Mouse (Mus musculus) heart, embryonic 16.5 days (tissue): ENCODE data around the gene Mindy1. TPM values are rescaled to one million over a fixed set of nuclear protein-coding genes. Genes with fewer than 3 reads are reported as not detected.

ENCODE experiments used
- ATAC-seq: fragments of 200-750 bp; cut with Nextera tagmentation; replicated peaks from 2 replicates; pipeline ENCODE4 v1.8.0; 2017; ENCODE audit warnings: moderate number of reproducible peaks; ENCODE audit not compliant: insufficient read depth, low FRiP score; ENCODE audit errors: extremely low read depth
- H3K27ac ChIP-seq: fragments of 300-500 bp; sonication (generic); 2 replicates; pipeline ENCODE4 v1.5.1; 2014; ENCODE audit warnings: mild to moderate bottlenecking, low read length, control low read depth, moderate library complexity
- H3K27me3 ChIP-seq: fragments of 300-500 bp; sonication (generic); 2 replicates; pipeline ENCODE4 v1.6.1; 2014; ENCODE audit warnings: low read length, mixed read lengths; ENCODE audit not compliant: control insufficient read depth, insufficient read depth
- H3K36me3 ChIP-seq: fragments of 300-500 bp; sonication (generic); 2 replicates; pipeline ENCODE4 v1.6.1; 2014; ENCODE audit not compliant: control insufficient read depth, insufficient read depth
- H3K4me1 ChIP-seq: fragments of 300-500 bp; sonication (generic); 2 replicates; pipeline ENCODE4 v1.6.1; 2014; ENCODE audit warnings: low read length, mixed read lengths; ENCODE audit not compliant: control insufficient read depth, insufficient read depth
- H3K4me2 ChIP-seq: fragments of 300-500 bp; sonication (generic); 2 replicates; pipeline ENCODE4 v1.6.1; 2014; ENCODE audit warnings: low read depth, mild to moderate bottlenecking, control low read depth, low read length
- H3K4me3 ChIP-seq: fragments of 300-500 bp; sonication (generic); 2 replicates; pipeline ENCODE4 v1.5.1; 2014; ENCODE audit warnings: mild to moderate bottlenecking, control low read depth, low read length
- H3K9ac ChIP-seq: fragments of 300-500 bp; sonication (generic); 2 replicates; pipeline ENCODE4 v1.6.1; 2014; ENCODE audit warnings: low read length, control low read depth
- H3K9me3 ChIP-seq: fragments of 300-500 bp; sonication (generic); replicated peaks from 2 replicates; pipeline ENCODE4 v1.6.1; 2016; ENCODE audit warnings: low read length; ENCODE audit not compliant: control insufficient read depth
- WGBS: fragments of 180-500 bp; shearing (Covaris S2); extraction: QIAGEN DNeasy Blood & Tissue Kit; methylation state at CpG from one replicate; pipeline ENCODE4 v1.1.7; 2014; 5-methylcytosine and 5-hydroxymethylcytosine counted together
- polyA plus RNA-seq: library from polyadenylated mRNA; unstranded; fragments of >200 nt; fragmentation: Nextera tagmentation; extraction: Ambion mirVana; gene quantifications from 2 replicates; pipeline ENCODE4 v1.2.1, GENCODE M21; 2015

Mindy1 gene
- polyA plus RNA-seq, 1 experiment from 2014 or later: 24.7 TPM

- no peaks in the 10 kb centered on the region for H3K27me3 ChIP-seq
- WGBS: 68% methylated on average over 5 of the region's 5 CpGs
- H3K9ac ChIP-seq: no peak overlapping the region
- H3K4me3 ChIP-seq: no peak overlapping the region
- H3K4me1 ChIP-seq: peaks cover 29% of the 10 kb centered on the region
- H3K36me3 ChIP-seq: no peaks in the 10 kb centered on the region
- peak overlapping the region; percentile 77 for H3K27ac ChIP-seq
- ATAC-seq: no peak
- H3K9me3 ChIP-seq: no peaks in the 10 kb centered on the region
- H3K4me2 ChIP-seq: no peak overlapping the region
Observed at GRCm38 (mm10) chr3:95276428-95276934, 4.7 kb upstream of the Mindy1 start.

GRCm38 (mm10) chr3:95277149-95277551, 4.0 kb upstream of the Mindy1 start:
- Histone ChIP-seq H3K36me3 (no peaks in the 10 kb centered on the region), H3K9me3 (no peaks in the 10 kb centered on the region), H3K4me1 (peaks cover 29% of the 10 kb centered on the region), H3K27me3 (no peaks in the 10 kb centered on the region), H3K27ac (peak overlapping the region; percentile 77), H3K4me2 (peak overlapping the region; percentile 26; the same call in 1 of the 2 replicates), H3K9ac (no peak overlapping the region; the same call in 1 of the 2 replicates), H3K4me3 (no peak overlapping the region)
- WGBS: 51% methylated on average over 1 of the region's 1 CpGs
- ATAC-seq: no peak

DNA sequence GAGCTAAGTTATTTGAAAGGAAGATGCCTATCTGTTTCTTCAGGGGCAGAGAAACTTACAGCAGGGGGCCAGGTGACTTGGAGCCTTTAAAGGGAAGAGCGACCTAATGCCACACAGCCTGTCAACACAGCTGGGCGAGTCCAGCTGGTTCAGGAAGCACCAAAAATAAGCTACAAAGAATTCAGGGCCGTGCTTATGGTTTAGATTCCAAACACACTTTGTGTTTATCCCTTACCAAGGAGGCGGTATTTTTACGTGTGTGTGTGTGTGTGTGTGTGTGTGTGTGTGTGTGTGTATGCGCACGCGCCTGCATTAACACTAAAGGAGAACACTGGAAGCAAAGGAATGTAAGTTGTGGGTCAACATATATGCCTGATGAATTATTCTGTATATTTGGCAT, 398 bp upstream of the Mindy1 start:
- Histone ChIP-seq H3K9ac (peak overlapping the region; percentile 95), H3K4me2 (peak overlapping the region; percentile 80), H3K4me1 (peaks cover 28% of the 10 kb centered on the region), H3K36me3 (no peaks in the 10 kb centered on the region), H3K27ac (peak overlapping the region; percentile 92), H3K4me3 (peak overlapping the region; percentile 84), H3K27me3 (no peaks in the 10 kb centered on the region), H3K9me3 (no peaks in the 10 kb centered on the region)
- no peak for ATAC-seq
- WGBS: 12% methylated on average over 8 of the region's 8 CpGs

DNA sequence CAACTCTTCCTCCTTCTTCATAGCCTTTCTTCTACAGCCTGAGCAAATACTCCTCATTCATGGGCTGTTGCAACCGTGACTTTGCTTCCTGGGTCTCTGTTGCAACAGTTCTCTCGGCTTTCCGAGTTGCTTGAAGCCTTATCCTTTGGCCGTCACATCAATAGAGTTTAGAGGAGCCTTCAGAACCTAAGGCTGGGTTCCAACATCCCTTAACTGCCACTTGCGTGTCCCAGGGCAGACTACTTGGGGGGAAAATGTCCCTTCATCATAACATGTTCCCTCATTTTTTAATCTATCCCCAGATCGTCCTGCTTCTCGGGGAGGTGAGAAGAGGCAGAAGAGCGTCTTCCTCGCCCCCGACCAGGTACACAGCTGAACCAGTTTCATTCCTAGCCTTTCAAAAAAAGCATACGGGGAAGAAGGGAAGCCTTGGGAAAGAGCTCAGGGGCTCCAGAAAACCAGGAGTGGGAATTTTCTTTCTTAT, 1.3 kb downstream of the Mindy1 start:
- WGBS: under 1% methylated on average over 11 of the region's 11 CpGs
- H3K4me2 ChIP-seq: peak overlapping the region; percentile 96
- H3K9me3 ChIP-seq: no peaks in the 10 kb centered on the region
- peak overlapping the region; percentile 91 for H3K9ac ChIP-seq
- H3K4me3 ChIP-seq: peak overlapping the region; percentile 82
- ATAC-seq: no peak
- no peaks in the 10 kb centered on the region for H3K27me3 ChIP-seq
- H3K4me1 ChIP-seq: peaks cover 19% of the 10 kb centered on the region
- H3K36me3 ChIP-seq: no peaks in the 10 kb centered on the region
- H3K27ac ChIP-seq: peak overlapping the region; percentile 92

GRCm38 (mm10) chr3:95282865-95283588, 1.9 kb downstream of the Mindy1 start:
- Histone ChIP-seq H3K27me3 (no peaks in the 10 kb centered on the region), H3K4me3 (peak overlapping the region; percentile 82), H3K27ac (peak overlapping the region; percentile 92), H3K36me3 (peaks cover 2% of the 10 kb centered on the region), H3K9me3 (no peaks in the 10 kb centered on the region), H3K9ac (peak overlapping the region; percentile 91), H3K4me2 (peak overlapping the region; percentile 96), H3K4me1 (peaks cover 16% of the 10 kb centered on the region)
- ATAC-seq: peak; percentile 61
- under 1% methylated on average over 51 of the region's 51 CpGs for WGBS

DNA sequence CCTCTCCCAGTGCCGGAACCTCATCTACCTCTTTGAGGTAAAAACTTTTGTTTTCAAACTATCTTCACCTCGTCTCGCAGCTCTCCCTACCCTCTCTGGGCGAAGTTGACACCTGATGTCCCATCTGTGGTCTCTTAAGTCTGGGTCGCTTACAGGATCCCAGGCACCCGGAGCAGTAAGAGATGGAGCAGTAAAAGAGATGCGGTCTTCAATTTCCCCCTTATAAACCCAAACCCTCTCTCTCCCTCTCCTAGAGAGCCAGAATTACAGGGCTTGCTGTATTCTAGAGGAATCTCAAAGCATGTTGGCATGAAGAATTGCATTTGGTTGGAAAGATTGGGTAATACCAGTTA, 2.4 kb downstream of the Mindy1 start:
- peak overlapping the region; percentile 82 for H3K4me3 ChIP-seq
- peak overlapping the region; percentile 92 for H3K27ac ChIP-seq
- peaks cover 16% of the 10 kb centered on the region for H3K4me1 ChIP-seq
- no peaks in the 10 kb centered on the region for H3K27me3 ChIP-seq
- ATAC-seq: no peak
- peak overlapping the region; percentile 91 for H3K9ac ChIP-seq
- H3K9me3 ChIP-seq: no peaks in the 10 kb centered on the region
- peak overlapping the region; percentile 96 for H3K4me2 ChIP-seq
- 2% methylated on average over 7 of the region's 7 CpGs for WGBS
- peaks cover 7% of the 10 kb centered on the region for H3K36me3 ChIP-seq

- H3K4me1 ChIP-seq: peaks cover 16% of the 10 kb centered on the region
- H3K9ac ChIP-seq: peak overlapping the region; percentile 91; the same call in 1 of the 2 replicates
- peaks cover 10% of the 10 kb centered on the region for H3K36me3 ChIP-seq
- peak overlapping the region; percentile 82 for H3K4me3 ChIP-seq
- H3K9me3 ChIP-seq: no peaks in the 10 kb centered on the region
- no peak overlapping the region for H3K27ac ChIP-seq
- WGBS: 21% methylated on average over 1 of the region's 1 CpGs
- no peaks in the 10 kb centered on the region for H3K27me3 ChIP-seq
- H3K4me2 ChIP-seq: peak overlapping the region; percentile 96
- ATAC-seq: no peak
Observed at GRCm38 (mm10) chr3:95284062-95284461, 2.9 kb downstream of the Mindy1 start.

DNA sequence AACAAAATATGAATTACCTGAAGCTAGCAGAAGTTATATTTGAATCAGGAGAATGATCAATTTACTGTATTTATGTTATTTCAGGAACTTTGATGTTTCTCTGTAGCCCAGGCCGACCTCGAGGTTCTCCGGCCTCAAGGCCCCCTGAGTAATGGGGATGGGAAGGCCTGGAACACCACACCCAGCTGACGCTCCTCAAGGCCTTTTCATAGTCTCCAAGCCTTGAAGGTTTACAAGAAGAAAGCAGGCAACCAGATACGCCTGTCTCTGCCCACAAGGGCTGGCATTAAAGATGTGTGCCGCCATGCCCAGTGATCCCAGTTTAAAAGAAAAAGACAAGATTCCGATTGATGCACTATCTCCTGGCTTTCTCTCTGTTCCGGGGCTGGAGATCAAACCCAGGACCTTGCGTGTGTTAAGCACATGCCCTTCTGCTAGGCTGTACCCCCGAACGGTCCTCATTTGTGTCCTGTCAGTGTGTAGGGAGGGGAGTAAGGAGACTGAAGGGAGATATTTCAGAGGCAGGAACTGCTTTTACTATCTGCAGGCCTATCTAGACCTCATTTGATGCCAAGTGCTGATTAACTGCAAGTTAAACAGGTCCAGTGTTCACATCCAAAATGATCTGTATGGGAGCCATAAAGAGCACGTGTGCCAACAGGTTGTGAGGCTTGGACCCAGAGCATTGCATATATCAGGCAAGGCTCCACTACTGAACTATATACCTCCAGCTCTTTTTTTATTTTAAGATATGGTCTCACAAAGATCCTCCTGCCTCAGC, 3.5 kb downstream of the Mindy1 start:
- peaks cover 16% of the 10 kb centered on the region for H3K4me1 ChIP-seq
- H3K9me3 ChIP-seq: no peaks in the 10 kb centered on the region
- H3K9ac ChIP-seq: peak overlapping the region; percentile 91; the same call in 1 of the 2 replicates
- H3K4me2 ChIP-seq: peak overlapping the region; percentile 96
- no peaks in the 10 kb centered on the region for H3K27me3 ChIP-seq
- H3K36me3 ChIP-seq: peaks cover 10% of the 10 kb centered on the region
- no peak overlapping the region for H3K27ac ChIP-seq
- H3K4me3 ChIP-seq: peak overlapping the region; percentile 82
- ATAC-seq: no peak
- whole genome bisulfite sequencing: 89% methylated on average over 12 of the region's 12 CpGs

GRCm38 (mm10) chr3:95285390-95285789, 4.2 kb downstream of the Mindy1 start:
- Histone ChIP-seq H3K4me3 (no peak overlapping the region), H3K36me3 (peaks cover 10% of the 10 kb centered on the region), H3K4me2 (no peak overlapping the region), H3K27me3 (no peaks in the 10 kb centered on the region), H3K4me1 (peaks cover 16% of the 10 kb centered on the region), H3K9ac (no peak overlapping the region), H3K27ac (no peak overlapping the region), H3K9me3 (no peaks in the 10 kb centered on the region)
- ATAC-seq: no peak
- 89% methylated on average over 5 of the region's 5 CpGs for WGBS
